In genomic region chr5:25221604-25222003, GRCm38 (mm10) we compare ENCODE assay signal across 8 mouse cellular contexts. TPM values are rescaled to one million over a fixed set of nuclear protein-coding genes. Genes with fewer than 3 reads are reported as not detected.
DNase-seq lines count a peak whose midpoint lies in the region; ATAC-seq and TF ChIP-seq lines count a peak whose summit lies in the region.

Gene Galnt11, plus strand, starts transcription at chr5:25221904.

- TF ChIP-seq POLR2A in MEL (IDR thresholded peaks at IDR 0.05; ENCODE audit: control insufficient read depth in 1 of 2, insufficient read depth in 1 of 2, low read depth in 1 of 2, low read length in 2 of 2, poor library complexity in 1 of 2): no peak

- peaks cover 6 to 24% of the 10 kb centered on the region in 2 experiments for H3K27me3 ChIP-seq in MEL (ENCODE audit: control insufficient read depth in 1 of 2, insufficient read depth in 2 of 2, low read length in 2 of 2)
- no peaks in the 10 kb centered on the region for H3K27me3 ChIP-seq in intestine, postnatal 0 days (replicated peaks; ENCODE audit: control insufficient read depth, insufficient read depth, low read length)
- no peaks in the 10 kb centered on the region for H3K27me3 ChIP-seq in midbrain, embryonic 13.5 days

- 86% methylated on average over 3 of the region's 3 CpGs for WGBS in intestine, postnatal 0 days
- 86% methylated on average over 3 of the region's 3 CpGs for WGBS in midbrain, embryonic 13.5 days

- H3K36me3 ChIP-seq in MEL (ENCODE audit: control insufficient read depth in 1 of 2, insufficient read depth in 2 of 2, low read length in 2 of 2): peaks cover 0 to 8% of the 10 kb centered on the region in 2 experiments; a peak in 2 of 4 replicates
- no peaks in the 10 kb centered on the region for H3K36me3 ChIP-seq in intestine, postnatal 0 days (ENCODE audit: control insufficient read depth, insufficient read depth)
- no peaks in the 10 kb centered on the region for H3K36me3 ChIP-seq in midbrain, embryonic 13.5 days

- no peaks in the 10 kb centered on the region for H3K9me3 ChIP-seq in MEL (replicated peaks; ENCODE audit: insufficient read depth, low read length)
- H3K9me3 ChIP-seq in intestine, postnatal 0 days (ENCODE audit: control insufficient read depth): no peaks in the 10 kb centered on the region
- no peaks in the 10 kb centered on the region for H3K9me3 ChIP-seq in midbrain, embryonic 13.5 days

- no peak for DNase-seq in gastrocnemius, adult 2 months
- no peak for DNase-seq in gastrocnemius, adult 18-20 months (ENCODE audit: low spot score)
- DNase-seq in MEL (ENCODE audit: low read depth, low spot score): no peak
- no peak for DNase-seq in gastrocnemius, postnatal 4 days (ENCODE audit: low spot score in 2 of 2)
- no peak for DNase-seq in adipocyte (ENCODE audit: low spot score)
- DNase-seq in cerebellum, adult 11 months: no peak

- peak within 1 kb of the TSS; percentile 74 for H3K4me2 ChIP-seq in intestine, postnatal 0 days (replicated peaks; ENCODE audit: low read depth)
- peak within 1 kb of the TSS; percentile 71 for H3K4me2 ChIP-seq in midbrain, embryonic 13.5 days (replicated peaks)

- H3K79me2 ChIP-seq in MEL (ENCODE audit: control insufficient read depth, insufficient read depth, low read length, poor library complexity): no peaks in the 10 kb centered on the region; the same call in 1 of the 2 replicates

- no peak for ATAC-seq in intestine, postnatal 0 days
- ATAC-seq in midbrain, embryonic 13.5 days: no peak

- TF ChIP-seq CTCF in gastrocnemius, adult 2 months (IDR thresholded peaks at IDR 0.05): no peak
- TF ChIP-seq CTCF in MEL (IDR thresholded peaks at IDR 0.05 in 2 of 3, conservative IDR thresholded peaks at IDR 0.05 in 1 of 3; ENCODE audit: control insufficient read depth in 1 of 3, insufficient read depth in 1 of 3, low read depth in 2 of 3, low read length in 3 of 3, poor library complexity in 1 of 3, severe bottlenecking in 1 of 3): no peak
- TF ChIP-seq CTCF in intestine, postnatal 0 days (IDR thresholded peaks at IDR 0.05; ENCODE audit: low read depth): no peak

- no peak for TF ChIP-seq RAD21 in MEL (IDR thresholded peaks at IDR 0.05; ENCODE audit: low read depth, low read length)

- peak within 1 kb of the TSS; percentile 86 for H3K4me3 ChIP-seq in gastrocnemius, adult 2 months
- peak within 1 kb of the TSS; percentile 29 to 64; a peak in 3 of 4 replicates for H3K4me3 ChIP-seq in MEL (ENCODE audit: control insufficient read depth in 1 of 2, insufficient read depth in 1 of 2, low read depth in 2 of 2, low read length in 2 of 2)
- peak within 1 kb of the TSS; percentile 64 for H3K4me3 ChIP-seq in intestine, postnatal 0 days (ENCODE audit: low read depth, low read length)
- peak within 1 kb of the TSS; percentile 64 for H3K4me3 ChIP-seq in midbrain, embryonic 13.5 days (replicated peaks)

- intact Hi-C loops in gastrocnemius, adult 2 months (cut with DNase I): loop anchor here (5.0 kb wide), 1 partner anchor 124 kb away; no protein-coding TSS in a partner anchor

- peak within 1 kb of the TSS; percentile 87 for H3K27ac ChIP-seq in gastrocnemius, adult 2 months
- no peak within 1 kb of the TSS for H3K27ac ChIP-seq in MEL (ENCODE audit: control insufficient read depth, low read depth, low read length)
- peak within 1 kb of the TSS; percentile 91 for H3K27ac ChIP-seq in intestine, postnatal 0 days (ENCODE audit: low read depth, low read length)
- peak within 1 kb of the TSS; percentile 89 for H3K27ac ChIP-seq in midbrain, embryonic 13.5 days

- peaks cover 0 to 6% of the 10 kb centered on the region in 2 experiments; a peak in 2 of 4 replicates for H3K4me1 ChIP-seq in MEL (ENCODE audit: control insufficient read depth in 1 of 2, insufficient read depth in 2 of 2, low read length in 2 of 2)
- H3K4me1 ChIP-seq in intestine, postnatal 0 days (replicated peaks; ENCODE audit: control insufficient read depth, insufficient read depth, low read length): no peaks in the 10 kb centered on the region
- H3K4me1 ChIP-seq in midbrain, embryonic 13.5 days (replicated peaks): peaks cover 13% of the 10 kb centered on the region

- no peak for TF ChIP-seq EP300 in MEL (IDR thresholded peaks at IDR 0.05; ENCODE audit: low read depth in 1 of 2, low read length in 2 of 2)

- H3K9ac ChIP-seq in MEL (ENCODE audit: control insufficient read depth, low read depth, low read length, poor library complexity, severe bottlenecking): peak within 1 kb of the TSS; percentile 66
- peak within 1 kb of the TSS; percentile 83 for H3K9ac ChIP-seq in intestine, postnatal 0 days (ENCODE audit: low read depth, low read length)
- H3K9ac ChIP-seq in midbrain, embryonic 13.5 days (replicated peaks): peak within 1 kb of the TSS; percentile 76

TF ChIP-seq in MEL, 35 proteins besides CTCF, POLR2A, EP300 and RAD21:
- TF ChIP-seq ETS1 (IDR thresholded peaks at IDR 0.05; ENCODE audit: low read depth, low read length): no peak

RNA-seq across cellular contexts. Expression of gene Galnt11, which starts in this region (rescaled TPM):
- total RNA-seq in gastrocnemius, adult 2 months (2021): 10 to 100 TPM; 10.9 to 13.0 TPM
- total RNA-seq in gastrocnemius, adult 18-20 months (2021): 10 to 100 TPM in 1 of 2 experiments, 1 to 10 TPM in 1; 9.3 to 11.0 TPM
- total RNA-seq in MEL (2012; rRNA removed): 8.8 and 12.6 TPM in 2 replicates
- 10 to 100 TPM in 1 of 2 experiments, not detected in 1; 13.6 TPM for polyA plus RNA-seq in MEL (2012; ENCODE audit: insufficient read depth in 1 of 2, insufficient read length in 2 of 2, low read depth in 1 of 2, low replicate concordance in 2 of 2, missing spikeins in 1 of 2)
- total RNA-seq in gastrocnemius, postnatal 4 days (2021): 10 to 100 TPM; 22.9 to 25.3 TPM
- polyA plus RNA-seq in intestine, postnatal 0 days (2015; fragmentation: Nextera tagmentation; extraction: Ambion mirVana): 19.6 and 23.0 TPM in 2 replicates
- 42.0 and 42.4 TPM in 2 replicates for polyA plus RNA-seq in midbrain, embryonic 13.5 days (2015; fragmentation: Nextera tagmentation; extraction: Ambion mirVana)
